Mouse (Mus musculus) spleen, embryonic (tissue): ENCODE data around the gene Trex1.

Source experiments
- CTCF ChIA-PET: fragments of 350-600 bp; sonication (Branson Sonifier 250); formaldehyde crosslinking; loops from one replicate; lab custom pipeline; 2022; lab: Charles Lee

Trex1 gene

GRCm38 (mm10) chr9:109087987-109088386, 28.5 kb upstream of the Trex1 start:
- CTCF ChIA-PET = no interaction called here

- CTCF ChIA-PET = no interaction called here
Observed at GRCm38 (mm10) chr9:109084922-109085321, 25.4 kb upstream of the Trex1 start.

GRCm38 (mm10) chr9:109082124-109082800, 22.7 kb upstream of the Trex1 start, which contains the start of the genes Ccdc51 and Tma7:
Gene Ccdc51 (plus strand): TSS chr9:109082493.
Gene Tma7 (minus strand): TSS chr9:109082587.
- CTCF ChIA-PET = interaction anchor here (0.5 kb wide), 1 partner anchor 44 kb away, joined by 4 read pairs; no protein-coding TSS in a partner anchor

- CTCF ChIA-PET = no interaction called here
Observed at GRCm38 (mm10) chr9:109081749-109082123, 22.2 kb upstream of the Trex1 start.

GRCm38 (mm10) chr9:109080516-109080915, 21.0 kb upstream of the Trex1 start:
- CTCF ChIA-PET = no interaction called here

- CTCF ChIA-PET = interaction anchor here (0.6 to 1.6 kb wide), 3 partner anchors 13 to 76 kb away, joined by 3 to 5 read pairs (median 3); partner anchors contain the start of gene Trex1
Observed at GRCm38 (mm10) chr9:109073661-109074573, 14.4 kb upstream of the Trex1 start, which contains the start of gene Atrip. Gene Atrip (minus strand): TSS chr9:109074124.

- CTCF ChIA-PET = interaction anchor here (0.7 to 1.0 kb wide), 2 partner anchors 16 to 808 kb away, joined by 3 read pairs; no protein-coding TSS in a partner anchor
Observed at GRCm38 (mm10) chr9:109068095-109068735, 8.7 kb upstream of the Trex1 start.

- CTCF ChIA-PET = interaction anchor here (0.6 kb wide), 1 partner anchor 12 kb away, joined by 3 read pairs; the partner anchor contains the start of gene Atrip
Observed at GRCm38 (mm10) chr9:109060898-109061295, 1.4 kb upstream of the Trex1 start.

- CTCF ChIA-PET = interaction anchor here (0.6 to 1.7 kb wide), 4 partner anchors 12 to 14 kb away, joined by 3 to 6 read pairs (median 4); partner anchors contain the start of gene Atrip
Observed at GRCm38 (mm10) chr9:109060184-109060897, 807 bp upstream of the Trex1 start.

- CTCF ChIA-PET = interaction anchor here (0.8 to 1.7 kb wide), 2 partner anchors 10 to 20 kb away, joined by 3 to 4 read pairs; no protein-coding TSS in a partner anchor
Observed at GRCm38 (mm10) chr9:109058006-109058765, 1.3 kb downstream of the Trex1 start.

GRCm38 (mm10) chr9:109057543-109057942, 2.0 kb downstream of the Trex1 start:
- CTCF ChIA-PET = no interaction called here

- CTCF ChIA-PET = no interaction called here
Observed at GRCm38 (mm10) chr9:109056916-109057315, 2.6 kb downstream of the Trex1 start.

GRCm38 (mm10) chr9:109056081-109056690, 3.3 kb downstream of the Trex1 start:
- CTCF ChIA-PET = interaction anchor here (0.5 kb wide), 1 partner anchor 1124 kb away, joined by 6 read pairs; no protein-coding TSS in a partner anchor

- CTCF ChIA-PET = interaction anchor here (0.5 kb wide), 1 partner anchor 1125 kb away, joined by 6 read pairs; no protein-coding TSS in a partner anchor
Observed at GRCm38 (mm10) chr9:109055271-109056030, 4.1 kb downstream of the Trex1 start.

GRCm38 (mm10) chr9:109054712-109055111, 4.8 kb downstream of the Trex1 start:
- CTCF ChIA-PET = interaction anchor here (1.4 kb wide), 1 partner anchor 9 kb away, joined by 5 read pairs; no protein-coding TSS in a partner anchor

- CTCF ChIA-PET = interaction anchor here (0.7 to 1.4 kb wide), 2 partner anchors 8 to 134 kb away, joined by 3 to 5 read pairs; no protein-coding TSS in a partner anchor
Observed at GRCm38 (mm10) chr9:109053851-109054250, 5.7 kb downstream of the Trex1 start.

GRCm38 (mm10) chr9:109053366-109053765, 6.2 kb downstream of the Trex1 start:
- CTCF ChIA-PET = interaction anchor here (1.4 kb wide), 1 partner anchor 8 kb away, joined by 5 read pairs; no protein-coding TSS in a partner anchor
